Comparison of ENCODE assay signal across 19 mouse cellular contexts in the genomic region with DNA sequence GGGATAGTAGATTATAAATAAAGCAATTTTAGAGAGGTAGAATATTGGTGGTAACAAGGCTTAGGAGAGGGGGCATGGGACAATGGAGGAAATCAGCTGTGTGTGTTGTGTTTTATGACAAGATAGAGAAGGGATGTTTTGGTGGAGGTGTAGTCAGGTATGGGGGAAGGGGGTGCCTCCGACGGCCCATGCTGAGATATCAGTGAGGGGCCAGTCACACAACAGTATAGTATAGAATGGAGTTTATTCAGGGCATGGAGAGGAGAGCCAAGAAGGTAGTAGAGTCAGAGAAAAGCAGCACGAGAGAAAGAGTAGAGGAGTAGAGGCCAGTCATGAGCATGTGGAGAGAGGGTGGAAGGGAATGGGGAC. TPM values are rescaled to one million over a fixed set of nuclear protein-coding genes. Genes with fewer than 3 reads are reported as not detected.
"Had no signal": no experiment of that assay in that cellular context is flagged by ENCODE, and none has a peak within 500 bp of the region (broad histone marks: within the 10 kb centered on the region; RNA-seq: fewer than 3 reads in every experiment).

No protein-coding gene starts in this region.

- H3K4me3 ChIP-seq: layer of hippocampus, adult 2 months; liver, embryonic 15.5 days; lung, embryonic 15.5 days; megakaryocyte, embryonic 14.5 days; midbrain, embryonic 10.5 days; midbrain, embryonic 13.5 days; myocyte; neural tube, embryonic 13.5 days had no signal

- DNase-seq: layer of hippocampus, adult 9-11 months; lung, adult 18-20 months; lung, postnatal 10 days; lung, postnatal 36 days; retina, postnatal 1 day; right cerebral cortex, postnatal 25 days; thymus, adult 18-20 months; thymus, postnatal 36 days had no signal

- H3K4me2 ChIP-seq: liver, embryonic 15.5 days; lung, embryonic 15.5 days; midbrain, embryonic 13.5 days; neural tube, embryonic 13.5 days had no signal

- H3K27ac ChIP-seq: layer of hippocampus, adult 2 months; liver, embryonic 15.5 days; lung, embryonic 15.5 days; midbrain, embryonic 10.5 days; midbrain, embryonic 13.5 days; neural tube, embryonic 13.5 days had no signal

- H3K4me1 ChIP-seq: liver, embryonic 15.5 days; megakaryocyte, embryonic 14.5 days; midbrain, embryonic 10.5 days; midbrain, embryonic 13.5 days; neural tube, embryonic 13.5 days had no signal

- H3K9me3 ChIP-seq: liver, embryonic 15.5 days; lung, embryonic 15.5 days; megakaryocyte, embryonic 14.5 days; midbrain, embryonic 10.5 days; neural tube, embryonic 13.5 days had no signal

- H3K9ac ChIP-seq: liver, embryonic 15.5 days; lung, embryonic 15.5 days; midbrain, embryonic 13.5 days; neural tube, embryonic 13.5 days had no signal

- H3K27me3 ChIP-seq: liver, embryonic 15.5 days; lung, embryonic 15.5 days; megakaryocyte, embryonic 14.5 days; midbrain, embryonic 13.5 days; neural tube, embryonic 13.5 days had no signal

- H3K36me3 ChIP-seq: liver, embryonic 15.5 days; lung, embryonic 15.5 days; midbrain, embryonic 10.5 days; midbrain, embryonic 13.5 days; neural tube, embryonic 13.5 days had no signal

- ATAC-seq: midbrain, embryonic 13.5 days; midbrain, embryonic 16.5 days had no signal

RNA-seq across cellular contexts. Expression of a gene that starts 35.2 kb away (rescaled TPM):
- polyA plus RNA-seq: liver, adult 2 months; myocyte; testis, adult 2 months had no signal
